Mouse (Mus musculus): Measurements from ENCODE around the gene Irgm1.
"Not testable (repeated sequence)": the region's sequence is repeated elsewhere in the genome, so short reads cannot be mapped to it uniquely, and the experiment has no call there.

Gene Irgm1

GRCm38 (mm10) chr11:48871201-48871772 is at the start of gene Irgm1:
Gene Irgm1 (minus strand): TSS chr11:48871683.
- in situ Hi-C loops (cut with MboI; ENCODE audit: unreplicated experiment in 2 of 2), result loop anchor here (5.0 to 25.0 kb wide), 3 partner anchors 226 to 541 kb away; partner anchors contain the start of gene Olfr1389 (in 1 of the 2)

- in situ Hi-C loops (cut with MboI; ENCODE audit: unreplicated experiment in 2 of 2), result no loop called here
Measured at GRCm38 (mm10) chr11:48918380-48918779, 46.9 kb upstream of the Irgm1 start.

- in situ Hi-C loops (cut with MboI; ENCODE audit: unreplicated experiment in 2 of 2), result no loop called here
Measured at GRCm38 (mm10) chr11:48913611-48914010, 42.1 kb upstream of the Irgm1 start.

- in situ Hi-C loops (cut with MboI; ENCODE audit: unreplicated experiment in 2 of 2), result no loop called here
Measured at GRCm38 (mm10) chr11:48908459-48908858, 37.0 kb upstream of the Irgm1 start.

GRCm38 (mm10) chr11:48902021-48902420 is 30.5 kb upstream of the Irgm1 start, which contains the start of gene Gm5431:
Gene Gm5431 (minus strand): TSS chr11:48902214.
- in situ Hi-C loops (cut with MboI; ENCODE audit: unreplicated experiment in 2 of 2), result no loop called here

GRCm38 (mm10) chr11:48901567-48901930 is 30.1 kb upstream of the Irgm1 start:
- in situ Hi-C loops (cut with MboI; ENCODE audit: unreplicated experiment in 2 of 2), result not testable (repeated sequence)

GRCm38 (mm10) chr11:48900654-48901566 is 29.4 kb upstream of the Irgm1 start:
- in situ Hi-C loops (cut with MboI; ENCODE audit: unreplicated experiment in 2 of 2), result not testable (repeated sequence)

- in situ Hi-C loops (cut with MboI; ENCODE audit: unreplicated experiment in 2 of 2), result no loop called here
Measured at GRCm38 (mm10) chr11:48898812-48899431, 27.4 kb upstream of the Irgm1 start.

- in situ Hi-C loops (cut with MboI; ENCODE audit: unreplicated experiment in 2 of 2), result no loop called here
Measured at GRCm38 (mm10) chr11:48876680-48877079, 5.2 kb upstream of the Irgm1 start.

GRCm38 (mm10) chr11:48875343-48875837 is 3.9 kb upstream of the Irgm1 start:
- in situ Hi-C loops (cut with MboI; ENCODE audit: unreplicated experiment in 2 of 2), result not testable (repeated sequence)

GRCm38 (mm10) chr11:48874465-48874864 is 3.0 kb upstream of the Irgm1 start:
- in situ Hi-C loops (cut with MboI; ENCODE audit: unreplicated experiment in 2 of 2), result loop anchor here (5.0 to 25.0 kb wide), 3 partner anchors 223 to 538 kb away; partner anchors contain the start of gene Olfr1389 (in 1 of the 2)

- in situ Hi-C loops (cut with MboI; ENCODE audit: unreplicated experiment in 2 of 2), result loop anchor here (5.0 to 25.0 kb wide), 3 partner anchors 224 to 539 kb away; partner anchors contain the start of gene Olfr1389 (in 1 of the 2)
Measured at GRCm38 (mm10) chr11:48873591-48874290, 2.3 kb upstream of the Irgm1 start.

GRCm38 (mm10) chr11:48872695-48873300 is 1.3 kb upstream of the Irgm1 start:
- in situ Hi-C loops (cut with MboI; ENCODE audit: unreplicated experiment in 2 of 2), result loop anchor here (5.0 to 25.0 kb wide), 3 partner anchors 225 to 540 kb away; partner anchors contain the start of gene Olfr1389 (in 1 of the 2)

- in situ Hi-C loops (cut with MboI; ENCODE audit: unreplicated experiment in 2 of 2), result loop anchor here (5.0 to 25.0 kb wide), 3 partner anchors 225 to 540 kb away; partner anchors contain the start of gene Olfr1389 (in 1 of the 2)
Measured at GRCm38 (mm10) chr11:48871817-48872541, 496 bp upstream of the Irgm1 start.

- in situ Hi-C loops (cut with MboI; ENCODE audit: unreplicated experiment in 2 of 2), result loop anchor here (5.0 to 25.0 kb wide), 3 partner anchors 227 to 542 kb away; partner anchors contain the start of gene Olfr1389 (in 1 of the 2)
Measured at GRCm38 (mm10) chr11:48870781-48871180, 702 bp downstream of the Irgm1 start.

GRCm38 (mm10) chr11:48869380-48870110 is 1.9 kb downstream of the Irgm1 start:
- in situ Hi-C loops (cut with MboI; ENCODE audit: unreplicated experiment in 2 of 2), result loop anchor here (5.0 to 25.0 kb wide), 4 partner anchors 228 to 543 kb away; partner anchors contain the start of gene Olfr1389 (in 1 of the 2)

GRCm38 (mm10) chr11:48866481-48866880 is 5.0 kb downstream of the Irgm1 start:
- in situ Hi-C loops (cut with MboI; ENCODE audit: unreplicated experiment in 2 of 2), result loop anchor here (10.0 to 25.0 kb wide), 2 partner anchors 398 to 546 kb away; partner anchors contain the start of gene Olfr1389 (in 1 of the 2)

GRCm38 (mm10) chr11:48863808-48864207 is 7.7 kb downstream of the Irgm1 start:
- in situ Hi-C loops (cut with MboI; ENCODE audit: unreplicated experiment in 2 of 2), result loop anchor here (10.0 to 25.0 kb wide), 2 partner anchors 401 to 548 kb away; partner anchors contain the start of gene Olfr1389 (in 1 of the 2)

Measured in v-Abl transformed pro-B cells (cell line).